Mouse (Mus musculus): Measurements from ENCODE around the gene Mfsd4b4. TPM values are rescaled to one million over a fixed set of nuclear protein-coding genes. Genes with fewer than 3 reads are reported as not detected.

Gene Mfsd4b4
- 3.2 TPM for polyA plus RNA-seq (2014; fragmentation: Illumina TruSeq; extraction: RNeasy Lipid Tissue Mini Kit (QIAGEN cat#74804); ENCODE audit: low read depth, low replicate concordance)

GRCm38 (mm10) chr10:39898874-39899371, at the start of gene Mfsd4b4:
TSS of gene Mfsd4b4 (minus strand) at chr10:39899238.

GRCm38 (mm10) chr10:39926616-39927139, 27.6 kb upstream of the Mfsd4b4 start, which contains the start of gene Mfsd4b2:
TSS of gene Mfsd4b2 (minus strand) at chr10:39926923.

Other genes starting within 250 kb of the Mfsd4b4 start
- 68.6 TPM for gene Rev3l, start 167.1 kb downstream of the Mfsd4b4 start, polyA plus RNA-seq (2014; fragmentation: Illumina TruSeq; extraction: RNeasy Lipid Tissue Mini Kit (QIAGEN cat#74804); ENCODE audit: low read depth, low replicate concordance)
- gene Mfsd4b2, start 27.7 kb upstream of the Mfsd4b4 start, polyA plus RNA-seq (2014; fragmentation: Illumina TruSeq; extraction: RNeasy Lipid Tissue Mini Kit (QIAGEN cat#74804); ENCODE audit: low read depth, low replicate concordance): 0.25 TPM
- gene Mfsd4b3, start 60.9 kb upstream of the Mfsd4b4 start, polyA plus RNA-seq (2014; fragmentation: Illumina TruSeq; extraction: RNeasy Lipid Tissue Mini Kit (QIAGEN cat#74804); ENCODE audit: low read depth, low replicate concordance): 3.8 TPM
- gene Mfsd4b5, start 87.4 kb upstream of the Mfsd4b4 start, polyA plus RNA-seq (2014; fragmentation: Illumina TruSeq; extraction: RNeasy Lipid Tissue Mini Kit (QIAGEN cat#74804); ENCODE audit: low read depth, low replicate concordance): 0.82 TPM
- not detected for gene Mfsd4b1, start 126.0 kb upstream of the Mfsd4b4 start, polyA plus RNA-seq (2014; fragmentation: Illumina TruSeq; extraction: RNeasy Lipid Tissue Mini Kit (QIAGEN cat#74804); ENCODE audit: low read depth, low replicate concordance)
- 8.7 TPM for gene Slc16a10, start 243.0 kb upstream of the Mfsd4b4 start, polyA plus RNA-seq (2014; fragmentation: Illumina TruSeq; extraction: RNeasy Lipid Tissue Mini Kit (QIAGEN cat#74804); ENCODE audit: low read depth, low replicate concordance)